Mouse (Mus musculus): ENCODE measurements around the gene Bmp8a. TPM values are rescaled to one million over a fixed set of nuclear protein-coding genes. Genes with fewer than 3 reads are reported as not detected.

Gene Bmp8a
- 0.70 TPM in 1 of 2 replicates, not detected in the other for polyA plus RNA-seq (2011; ENCODE audit: insufficient read length, low read depth, missing spikeins)

DNA sequence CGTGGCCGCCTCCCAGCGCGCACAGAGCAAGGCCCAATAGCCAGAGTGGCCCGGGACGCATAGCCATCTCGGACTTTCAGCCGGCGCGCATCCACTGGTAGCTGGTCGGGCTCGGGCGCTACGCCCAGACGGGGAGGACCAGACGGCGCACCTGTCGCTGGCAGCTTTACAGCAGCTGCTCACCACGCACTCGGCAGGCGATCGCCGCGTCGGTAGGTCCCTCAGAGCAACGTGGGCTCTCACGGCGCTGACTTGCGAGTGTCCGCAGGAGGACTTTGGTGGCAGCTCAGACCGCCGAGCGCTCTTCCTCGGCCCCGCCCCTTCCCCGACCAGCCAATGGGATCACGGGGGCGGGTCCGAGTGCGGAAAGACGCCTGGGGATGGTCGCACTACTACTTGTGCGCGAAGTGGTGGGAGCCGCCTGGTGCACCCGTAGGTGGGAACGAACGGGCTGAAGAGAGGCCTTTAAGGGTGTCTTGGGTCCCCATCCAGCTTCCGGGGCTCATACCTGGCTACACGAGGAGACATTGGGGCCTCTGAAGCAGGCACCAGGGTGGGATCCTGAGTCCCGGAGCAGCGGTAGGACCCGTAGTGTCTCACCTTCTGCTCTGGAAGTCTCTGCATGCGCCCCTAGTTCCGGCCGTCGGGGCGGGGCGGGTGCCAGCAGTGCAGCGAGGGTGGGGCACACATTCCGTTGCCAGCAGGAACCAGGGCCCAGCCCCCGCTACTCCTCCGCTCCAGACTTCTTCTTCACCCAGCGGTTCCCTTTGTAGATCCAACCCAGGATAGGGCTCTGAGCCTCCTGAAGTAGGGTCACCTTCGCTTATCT lies at the start of gene Bmp8a:
Bmp8a (minus strand) TSS at position 611 of the 829 bp plus-strand sequence.
- H3K27ac ChIP-seq (ENCODE audit: insufficient read depth, low read length) = no peak within 1 kb of the TSS
- TF ChIP-seq CTCF (IDR thresholded peaks at IDR 0.05; ENCODE audit: borderline replicate concordance, insufficient read depth, low read length) (no peak), POLR2A (IDR thresholded peaks at IDR 0.05; ENCODE audit: low read depth, low read length) (peak; percentile 38; the same call in 1 of the 2 replicates)
- H3K4me1 ChIP-seq (ENCODE audit: control insufficient read depth, insufficient read depth, low read length) = peaks cover 5% of the 10 kb centered on the region; the same call in 1 of the 2 replicates
- H3K4me3 ChIP-seq (ENCODE audit: insufficient read depth, low read length) = peak within 1 kb of the TSS; percentile 47

DNA sequence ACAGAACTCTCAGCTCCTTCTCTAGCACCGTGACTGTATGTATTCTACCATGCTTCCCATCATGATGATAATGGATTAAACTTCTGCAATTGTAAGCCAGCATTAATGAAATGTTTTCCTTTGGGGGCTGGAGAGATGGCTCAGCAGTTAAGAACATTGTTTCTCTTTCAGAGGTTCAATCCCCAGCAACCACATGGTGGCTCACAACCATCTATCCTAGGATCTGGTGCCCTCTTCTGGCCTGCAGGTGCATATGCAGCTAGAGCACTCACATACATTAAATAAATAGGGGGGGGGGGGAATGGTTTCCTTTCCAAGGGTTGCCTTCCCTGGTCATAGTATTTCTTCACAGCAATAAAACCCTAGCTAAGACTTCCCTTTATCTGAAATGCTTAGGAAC lies 49.1 kb upstream of the Bmp8a start:
- Histone ChIP-seq H3K4me3 (ENCODE audit: insufficient read depth, low read length) (no peak overlapping the region), H3K4me1 (ENCODE audit: control insufficient read depth, insufficient read depth, low read length) (no peaks in the 10 kb centered on the region), H3K27ac (ENCODE audit: insufficient read depth, low read length) (no peak overlapping the region)
- TF ChIP-seq POLR2A (IDR thresholded peaks at IDR 0.05; ENCODE audit: low read depth, low read length) (no peak), CTCF (IDR thresholded peaks at IDR 0.05; ENCODE audit: borderline replicate concordance, insufficient read depth, low read length) (peak; percentile 63; the same call in 1 of the 2 replicates)

DNA sequence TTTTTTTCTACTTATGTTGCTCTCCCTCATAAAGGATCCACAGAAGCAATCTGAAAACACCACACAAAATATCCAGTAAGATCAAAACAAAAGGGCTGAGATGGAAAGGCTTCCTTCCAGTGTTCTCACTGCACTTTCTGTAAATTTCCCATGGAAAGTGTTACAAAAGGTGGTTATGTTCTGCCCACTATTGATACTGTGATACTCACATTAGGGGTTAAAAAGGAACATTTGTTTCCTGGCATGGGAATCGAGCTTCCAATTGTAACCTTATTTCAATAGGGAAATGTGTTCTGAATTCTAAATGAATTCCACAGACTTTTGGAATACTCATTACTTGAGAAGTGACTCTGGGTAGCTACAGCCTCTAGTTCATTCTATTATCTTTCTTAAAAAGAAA lies 42.0 kb upstream of the Bmp8a start:
- TF ChIP-seq POLR2A (IDR thresholded peaks at IDR 0.05; ENCODE audit: low read depth, low read length) = no peak
- TF ChIP-seq CTCF (IDR thresholded peaks at IDR 0.05; ENCODE audit: borderline replicate concordance, insufficient read depth, low read length) = no peak
- Histone ChIP-seq H3K4me1 (ENCODE audit: control insufficient read depth, insufficient read depth, low read length) (no peaks in the 10 kb centered on the region), H3K27ac (ENCODE audit: insufficient read depth, low read length) (no peak overlapping the region), H3K4me3 (ENCODE audit: insufficient read depth, low read length) (no peak overlapping the region)

DNA sequence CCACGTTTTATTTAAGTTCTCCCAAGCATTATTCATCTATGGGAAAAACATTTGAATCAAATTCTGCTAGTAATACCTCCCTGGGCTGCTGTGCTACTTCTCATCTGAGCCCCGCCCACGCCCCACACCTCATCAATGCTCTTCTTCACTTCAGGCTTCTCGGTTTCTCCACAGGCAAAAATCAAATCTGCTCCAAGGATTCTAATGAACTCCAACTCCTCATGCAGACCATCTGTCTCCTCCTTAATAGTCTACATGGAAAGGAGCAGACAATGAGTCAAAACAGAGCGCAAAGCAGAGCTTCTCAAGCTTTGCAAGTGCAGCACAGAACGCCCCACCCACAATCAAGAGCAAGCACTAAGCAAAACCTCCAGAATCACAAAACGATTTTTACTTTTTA lies 40.1 kb upstream of the Bmp8a start:
- Histone ChIP-seq H3K4me1 (ENCODE audit: control insufficient read depth, insufficient read depth, low read length) (no peaks in the 10 kb centered on the region), H3K27ac (ENCODE audit: insufficient read depth, low read length) (no peak overlapping the region), H3K4me3 (ENCODE audit: insufficient read depth, low read length) (no peak overlapping the region)
- TF ChIP-seq POLR2A (IDR thresholded peaks at IDR 0.05; ENCODE audit: low read depth, low read length) (no peak), CTCF (IDR thresholded peaks at IDR 0.05; ENCODE audit: borderline replicate concordance, insufficient read depth, low read length) (no peak)

DNA sequence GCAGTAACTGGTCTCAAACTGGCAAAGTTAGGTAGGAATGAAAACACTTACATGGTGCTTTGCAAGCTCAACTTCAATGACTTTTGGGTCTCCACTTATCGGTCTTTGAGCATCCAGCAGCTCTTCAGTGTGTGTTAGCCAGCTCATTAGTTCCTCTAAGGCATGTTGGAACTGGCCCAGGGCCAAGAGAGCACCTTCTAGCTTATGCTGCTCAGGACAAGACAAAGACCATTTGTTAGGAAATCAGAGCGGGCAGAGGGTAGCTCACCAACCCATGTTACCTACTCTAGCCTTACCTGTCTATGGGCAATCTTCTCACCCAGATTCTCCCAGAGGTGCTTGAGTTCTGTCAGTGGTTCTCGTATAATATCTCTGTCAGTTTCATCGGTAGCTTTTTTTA lies 39.0 kb upstream of the Bmp8a start:
- TF ChIP-seq POLR2A (IDR thresholded peaks at IDR 0.05; ENCODE audit: low read depth, low read length) (no peak), CTCF (IDR thresholded peaks at IDR 0.05; ENCODE audit: borderline replicate concordance, insufficient read depth, low read length) (no peak)
- H3K4me1 ChIP-seq (ENCODE audit: control insufficient read depth, insufficient read depth, low read length) = no peaks in the 10 kb centered on the region
- H3K27ac ChIP-seq (ENCODE audit: insufficient read depth, low read length) = no peak overlapping the region

DNA sequence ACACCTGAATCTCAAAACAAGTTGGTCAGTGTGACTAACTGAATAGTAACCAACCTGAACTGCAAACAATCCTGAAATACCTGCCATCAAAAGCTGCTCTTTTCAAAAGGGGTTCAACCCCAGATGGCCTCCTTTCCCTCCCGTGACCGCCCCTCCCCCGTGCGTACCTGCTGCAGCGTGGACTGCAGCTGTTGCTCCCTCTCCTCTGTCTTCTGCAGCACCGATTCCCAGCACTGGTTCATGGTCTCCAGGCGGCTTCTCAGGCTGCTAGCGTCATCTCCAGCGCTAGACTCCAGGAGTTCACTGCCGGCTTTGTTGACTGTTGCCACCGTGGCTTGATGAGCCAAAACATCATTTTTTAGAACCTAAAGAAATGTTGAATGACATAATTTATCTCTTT lies 38.5 kb upstream of the Bmp8a start:
- Histone ChIP-seq H3K4me3 (ENCODE audit: insufficient read depth, low read length) (no peak overlapping the region), H3K4me1 (ENCODE audit: control insufficient read depth, insufficient read depth, low read length) (no peaks in the 10 kb centered on the region), H3K27ac (ENCODE audit: insufficient read depth, low read length) (no peak overlapping the region)
- no peak for TF ChIP-seq CTCF (IDR thresholded peaks at IDR 0.05; ENCODE audit: borderline replicate concordance, insufficient read depth, low read length)
- no peak for TF ChIP-seq POLR2A (IDR thresholded peaks at IDR 0.05; ENCODE audit: low read depth, low read length)

More for the DNA sequence above, 39.0 kb upstream of the Bmp8a start:
- no peak overlapping the region for H3K4me3 ChIP-seq (ENCODE audit: insufficient read depth, low read length)

DNA sequence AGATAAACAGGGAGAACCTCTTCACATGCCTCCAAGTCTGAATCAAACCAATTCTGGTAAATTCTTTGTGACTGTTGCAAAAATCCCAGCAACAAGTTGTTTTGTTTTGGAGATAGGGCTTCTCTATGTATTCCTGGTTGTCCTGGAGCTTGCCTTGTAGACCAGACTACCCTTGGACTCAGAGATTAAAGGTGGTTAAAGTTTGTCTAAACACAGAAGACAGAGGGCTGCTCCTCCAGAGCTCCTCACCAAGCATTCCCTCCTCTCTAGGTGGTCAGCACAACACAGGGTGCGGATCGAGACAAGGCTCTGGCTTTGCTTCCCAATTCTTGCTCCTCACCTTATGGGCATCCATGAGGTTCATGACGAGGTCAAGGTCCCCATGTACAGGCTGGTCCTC lies 33.0 kb upstream of the Bmp8a start:
- Histone ChIP-seq H3K27ac (ENCODE audit: insufficient read depth, low read length) (no peak overlapping the region), H3K4me3 (ENCODE audit: insufficient read depth, low read length) (no peak overlapping the region), H3K4me1 (ENCODE audit: control insufficient read depth, insufficient read depth, low read length) (no peaks in the 10 kb centered on the region)
- no peak for TF ChIP-seq POLR2A (IDR thresholded peaks at IDR 0.05; ENCODE audit: low read depth, low read length)
- no peak for TF ChIP-seq CTCF (IDR thresholded peaks at IDR 0.05; ENCODE audit: borderline replicate concordance, insufficient read depth, low read length)

DNA sequence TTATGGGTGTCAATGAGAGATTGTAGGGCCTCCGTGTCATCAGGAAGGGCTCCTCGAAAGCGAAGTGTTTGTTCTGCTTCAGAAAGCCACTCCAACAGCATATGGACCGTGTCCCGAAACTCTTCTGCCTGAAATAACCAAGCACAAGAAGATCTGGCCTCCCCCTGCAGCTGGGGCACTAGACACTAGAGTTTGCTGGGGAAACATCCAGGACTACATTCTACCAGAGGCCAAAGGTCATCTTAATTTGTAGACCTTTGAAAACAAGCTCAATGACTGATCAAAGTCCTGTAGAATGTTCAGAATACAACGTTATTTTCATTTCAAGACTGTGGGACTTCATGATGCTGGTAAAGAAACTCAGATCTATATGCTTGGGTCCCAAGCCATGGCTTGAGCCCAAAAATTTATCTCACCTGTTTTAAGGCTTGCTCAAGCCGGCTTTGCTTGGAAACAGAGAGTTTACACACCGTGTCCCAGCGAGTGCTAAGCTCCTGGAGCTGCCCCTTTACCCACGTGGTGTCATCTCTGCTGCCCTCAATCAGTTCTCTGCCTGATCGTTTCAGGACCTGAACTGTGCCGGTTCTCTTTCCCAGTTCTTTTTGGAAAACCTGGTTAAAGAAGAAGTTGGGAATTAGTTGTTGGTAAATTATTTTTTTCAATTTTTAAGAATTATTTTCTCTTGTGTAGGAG lies 31.4 kb upstream of the Bmp8a start:
- Histone ChIP-seq H3K27ac (ENCODE audit: insufficient read depth, low read length) (no peak overlapping the region), H3K4me1 (ENCODE audit: control insufficient read depth, insufficient read depth, low read length) (no peaks in the 10 kb centered on the region), H3K4me3 (ENCODE audit: insufficient read depth, low read length) (no peak overlapping the region)
- no peak for TF ChIP-seq CTCF (IDR thresholded peaks at IDR 0.05; ENCODE audit: borderline replicate concordance, insufficient read depth, low read length)
- no peak for TF ChIP-seq POLR2A (IDR thresholded peaks at IDR 0.05; ENCODE audit: low read depth, low read length)

DNA sequence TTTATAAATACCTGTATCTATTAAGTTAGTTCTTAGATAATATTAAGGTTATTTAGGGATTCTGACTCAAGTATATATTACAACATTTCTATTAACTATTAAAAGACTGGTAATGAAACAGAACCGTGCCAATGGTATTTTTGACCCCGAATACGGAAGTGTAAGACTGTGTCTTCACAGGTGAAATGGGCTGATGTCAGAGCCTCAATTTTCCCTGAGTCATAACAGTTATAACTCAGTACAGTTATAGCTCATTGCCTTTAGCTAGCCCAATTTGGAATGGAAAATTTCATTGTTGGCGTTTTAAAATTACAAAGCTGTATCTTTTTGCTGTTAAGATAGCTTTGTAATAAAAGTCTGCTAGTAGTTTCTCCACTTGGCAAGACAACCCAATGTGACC lies 20.5 kb upstream of the Bmp8a start:
- no peaks in the 10 kb centered on the region for H3K4me1 ChIP-seq (ENCODE audit: control insufficient read depth, insufficient read depth, low read length)
- H3K4me3 ChIP-seq (ENCODE audit: insufficient read depth, low read length) = no peak overlapping the region
- no peak overlapping the region for H3K27ac ChIP-seq (ENCODE audit: insufficient read depth, low read length)
- TF ChIP-seq POLR2A (IDR thresholded peaks at IDR 0.05; ENCODE audit: low read depth, low read length) = no peak
- no peak for TF ChIP-seq CTCF (IDR thresholded peaks at IDR 0.05; ENCODE audit: borderline replicate concordance, insufficient read depth, low read length)

DNA sequence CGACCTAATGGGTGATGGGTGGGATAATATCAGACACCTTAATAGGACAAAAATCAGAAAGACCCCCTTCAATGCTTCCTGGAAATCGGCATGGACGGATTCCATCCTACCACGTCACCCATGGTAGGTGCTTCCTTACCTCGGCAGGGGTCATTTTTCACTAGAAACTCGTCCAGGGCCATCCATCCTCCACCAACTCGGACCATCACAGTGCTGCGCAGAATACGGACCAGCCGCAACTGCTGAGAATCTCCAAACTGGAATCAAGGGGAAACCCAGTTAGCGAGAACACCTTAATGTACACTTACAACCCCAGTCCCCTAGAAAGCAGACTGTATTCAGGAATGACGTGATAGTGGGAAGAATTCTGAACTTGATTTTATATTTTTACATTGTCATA lies 17.7 kb upstream of the Bmp8a start:
- H3K4me3 ChIP-seq (ENCODE audit: insufficient read depth, low read length) = no peak overlapping the region

More for the DNA sequence above, 17.7 kb upstream of the Bmp8a start:
- Histone ChIP-seq H3K27ac (ENCODE audit: insufficient read depth, low read length) (no peak overlapping the region), H3K4me1 (ENCODE audit: control insufficient read depth, insufficient read depth, low read length) (no peaks in the 10 kb centered on the region)
- no peak for TF ChIP-seq POLR2A (IDR thresholded peaks at IDR 0.05; ENCODE audit: low read depth, low read length)
- TF ChIP-seq CTCF (IDR thresholded peaks at IDR 0.05; ENCODE audit: borderline replicate concordance, insufficient read depth, low read length) = no peak
